Mouse (Mus musculus): ENCODE measurements around the gene Birc2.

The Birc2 gene

DNA sequence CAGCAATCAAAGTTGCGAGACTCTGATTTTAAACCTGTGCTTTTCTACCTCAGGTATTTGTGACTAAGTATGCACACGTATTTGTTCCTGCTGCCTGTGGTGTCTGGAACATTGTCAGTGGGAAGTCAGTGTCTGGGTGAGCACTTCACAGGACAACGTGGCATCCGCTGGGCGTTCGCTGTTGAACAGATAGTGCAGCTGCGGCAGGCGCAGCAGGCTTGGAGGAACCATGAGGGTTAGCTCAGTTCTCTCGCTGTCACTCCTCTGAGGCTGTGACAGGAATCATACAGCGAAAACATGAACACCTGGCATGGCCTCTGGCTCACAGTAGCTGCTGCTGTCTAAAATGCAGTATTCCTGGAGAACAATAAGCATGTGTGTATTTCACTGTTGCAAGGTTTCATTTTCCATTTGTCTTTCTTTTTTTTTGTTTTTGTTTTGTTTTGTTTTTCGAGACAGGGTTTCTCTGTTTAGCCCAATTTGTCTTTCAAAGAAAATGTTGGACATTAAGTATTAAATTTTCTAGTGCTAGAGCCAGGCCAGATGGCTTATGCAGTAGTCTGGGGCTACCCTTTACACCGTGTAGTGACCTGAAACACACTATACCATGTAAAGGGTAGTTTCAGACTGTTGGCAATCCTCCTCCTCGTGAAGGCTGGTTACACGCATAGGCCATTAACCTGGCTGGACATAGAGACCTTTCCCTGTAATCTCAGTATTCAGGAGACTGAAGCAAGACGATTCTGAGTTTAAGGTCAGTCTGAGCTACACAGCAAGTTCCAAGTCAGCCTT is 52.8 kb downstream of the Birc2 start:
- peak; percentile 67 to 68 for DNase-seq

DNA sequence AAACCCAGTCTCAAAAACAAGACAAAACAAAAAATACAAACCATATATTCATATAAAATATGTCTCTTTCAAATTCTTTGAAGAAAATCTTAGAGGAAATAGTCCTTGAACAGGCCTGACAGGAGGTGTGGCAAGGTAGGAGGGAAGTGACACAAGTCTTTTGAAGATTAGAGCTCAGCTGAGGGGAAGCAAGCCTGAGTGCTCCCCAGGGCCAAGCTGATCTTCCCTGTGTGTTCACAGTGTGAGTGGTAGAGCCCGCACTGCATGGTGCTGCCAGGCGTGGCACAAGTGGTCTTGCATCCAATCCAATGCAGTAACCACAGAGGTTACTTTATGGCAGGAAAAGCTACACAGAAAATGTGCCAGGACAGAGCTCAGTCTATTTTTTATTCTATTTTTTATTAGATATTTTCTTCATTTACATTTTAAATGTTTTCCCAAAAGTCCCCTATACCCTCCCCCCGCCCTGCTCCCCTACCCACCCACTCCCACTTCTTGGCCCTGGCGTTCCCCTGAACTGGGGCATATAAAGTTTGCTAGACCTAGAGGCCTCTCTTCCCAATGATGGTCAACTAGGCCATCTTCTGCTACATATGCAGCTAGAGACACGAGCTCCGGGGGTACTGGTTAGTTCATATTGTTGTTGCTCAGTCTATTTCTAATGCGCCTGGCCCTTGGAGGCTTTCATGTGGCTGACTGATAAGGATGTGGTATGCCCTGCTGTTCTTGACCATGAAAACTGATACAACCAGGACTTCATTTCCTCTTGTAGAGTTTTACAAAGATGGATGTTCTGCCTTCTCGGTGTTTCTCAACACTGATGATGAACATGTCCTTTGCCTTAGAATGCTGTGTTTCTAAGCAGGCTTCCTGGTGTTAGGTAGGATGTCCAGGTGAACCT is 56.4 kb downstream of the Birc2 start:
- DNase-seq: peak in 1 of 2 experiments; percentile 73

DNA sequence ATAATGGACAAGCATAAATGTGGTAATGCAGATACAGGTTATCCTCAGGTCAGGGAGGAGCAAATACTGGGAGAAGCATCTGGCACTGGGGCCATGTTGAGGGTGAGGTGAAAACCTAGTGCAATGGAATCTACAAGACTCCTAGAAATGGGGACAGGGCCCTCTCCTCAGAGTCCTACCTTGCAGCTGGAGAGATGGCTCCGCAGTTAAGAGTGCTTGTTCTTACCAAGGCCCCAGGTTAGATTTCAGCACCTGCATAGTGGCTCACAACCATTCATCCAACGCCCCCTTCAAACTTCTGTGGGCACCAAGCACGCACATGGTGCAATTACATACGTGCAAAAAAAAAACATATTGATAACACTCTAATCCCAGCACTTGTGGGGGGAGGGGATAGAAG is 57.1 kb downstream of the Birc2 start:
- DNase-seq: no peak

DNA sequence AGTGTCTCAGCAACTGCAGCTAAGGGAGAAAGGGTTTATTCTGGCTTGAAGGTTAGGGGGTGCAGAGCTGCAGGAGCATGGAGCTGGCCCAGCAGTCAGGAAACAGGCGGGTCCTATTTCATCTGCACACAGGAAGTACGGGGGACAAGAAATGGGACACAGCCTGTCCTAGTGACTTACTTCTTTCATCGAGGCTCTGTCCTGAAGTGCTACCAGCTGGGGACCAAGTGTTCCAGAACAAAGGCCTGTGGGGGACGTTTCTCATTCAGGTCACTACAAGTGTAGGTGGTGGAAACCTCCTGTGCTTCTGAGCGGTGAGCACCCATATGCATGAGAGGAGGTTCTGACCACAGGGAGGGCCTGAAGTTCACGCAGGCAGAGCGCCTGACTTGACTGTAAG is 58.1 kb downstream of the Birc2 start:
- DNase-seq: peak in 1 of 2 experiments; percentile 58

DNA sequence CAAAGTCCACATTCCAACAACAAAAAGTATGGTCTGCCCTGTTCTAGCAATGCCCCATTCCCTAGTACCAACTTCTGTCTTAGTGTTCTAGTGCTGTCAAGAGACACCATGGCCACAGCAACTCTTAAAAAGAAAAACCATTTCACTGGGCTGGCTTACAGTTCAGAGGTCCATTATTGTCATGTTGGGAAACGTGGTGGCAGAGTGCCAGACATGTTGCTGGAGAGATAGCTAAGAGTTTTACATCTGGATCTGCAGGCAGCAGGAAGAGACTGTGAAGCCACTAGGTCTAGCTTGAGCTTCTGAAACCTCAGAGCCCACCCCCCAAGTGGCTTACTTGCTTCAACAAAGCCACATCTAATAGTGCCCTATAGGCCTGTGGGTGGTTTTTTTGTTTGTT is 59.2 kb downstream of the Birc2 start:
- no peak for DNase-seq

DNA sequence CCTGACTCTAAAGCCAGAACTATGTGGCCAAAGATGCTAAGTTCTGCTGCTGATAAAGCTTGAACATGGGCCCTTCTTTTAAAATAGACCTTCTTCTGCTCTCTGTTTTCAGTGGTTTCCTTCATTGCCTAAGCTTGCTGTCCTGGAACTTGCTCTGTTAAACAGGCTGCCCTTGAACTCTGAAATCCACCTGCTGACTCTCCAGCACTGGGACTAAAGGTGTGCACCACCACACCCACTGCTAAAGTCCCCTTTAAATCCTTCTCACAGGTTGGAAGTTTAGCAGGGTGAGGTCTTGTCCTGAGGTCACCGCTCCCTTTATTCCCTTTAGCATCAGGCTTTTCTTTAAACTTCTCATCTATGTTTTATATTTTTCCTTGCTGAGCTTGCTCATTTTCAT is 59.9 kb downstream of the Birc2 start:
- no peak for DNase-seq

DNA sequence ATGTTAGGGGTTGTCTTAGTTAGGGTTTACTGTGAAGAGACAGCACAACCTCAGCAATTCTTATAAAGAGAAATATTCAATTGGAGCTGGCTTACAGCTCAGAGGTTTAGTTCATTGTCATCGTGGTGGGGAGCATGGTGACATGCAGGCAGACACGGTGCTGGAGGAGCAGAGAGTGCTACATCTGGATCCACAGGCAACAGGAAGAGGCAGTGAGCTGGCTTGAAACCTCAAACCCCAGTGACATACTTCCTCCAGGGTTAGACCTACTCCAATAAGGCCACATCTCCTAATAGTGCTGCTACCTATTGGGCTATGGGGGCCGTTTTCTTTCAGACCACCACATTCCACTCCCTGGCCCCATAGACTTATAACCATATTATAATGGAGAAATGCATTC is 60.9 kb downstream of the Birc2 start:
- no peak for DNase-seq

DNA sequence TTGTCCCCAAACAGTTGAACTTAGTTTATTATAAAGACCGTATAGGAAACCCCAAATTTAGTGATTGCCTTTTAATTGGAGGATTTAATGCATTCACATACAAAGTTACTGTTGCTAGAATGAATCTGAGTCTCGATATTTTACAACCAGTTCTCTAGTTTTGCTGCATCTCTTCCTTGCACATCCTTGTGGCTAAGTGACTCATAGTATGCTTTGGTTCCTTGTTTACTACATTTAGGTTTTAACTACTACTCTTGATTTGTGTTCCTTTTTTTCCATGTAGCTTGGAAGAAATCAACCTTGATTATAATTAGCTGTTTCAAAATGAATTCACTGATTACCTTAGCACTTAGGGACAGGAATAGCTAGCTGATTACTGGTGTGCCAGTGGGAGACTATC is 61.9 kb downstream of the Birc2 start:
- DNase-seq: no peak

DNA sequence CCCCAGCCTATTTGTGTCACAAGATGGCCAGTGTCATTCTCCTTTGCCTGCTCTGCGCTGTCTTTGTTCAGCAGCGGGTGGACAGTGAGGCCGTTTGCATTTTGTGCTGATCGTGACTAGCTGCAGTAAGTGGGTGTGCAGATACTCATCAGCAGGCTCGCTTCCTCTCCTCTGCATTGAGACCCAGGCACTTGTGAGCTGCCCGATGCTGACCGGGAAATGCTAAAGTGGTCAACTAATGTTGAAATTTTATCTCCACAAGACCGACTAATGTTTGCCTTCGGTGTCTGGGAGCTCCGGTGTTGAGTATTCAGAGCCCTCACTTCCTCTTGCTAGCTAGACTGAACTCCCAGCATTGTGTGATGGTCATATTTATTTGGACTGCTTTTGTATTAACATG is 62.3 kb downstream of the Birc2 start:
- no peak for DNase-seq

DNA sequence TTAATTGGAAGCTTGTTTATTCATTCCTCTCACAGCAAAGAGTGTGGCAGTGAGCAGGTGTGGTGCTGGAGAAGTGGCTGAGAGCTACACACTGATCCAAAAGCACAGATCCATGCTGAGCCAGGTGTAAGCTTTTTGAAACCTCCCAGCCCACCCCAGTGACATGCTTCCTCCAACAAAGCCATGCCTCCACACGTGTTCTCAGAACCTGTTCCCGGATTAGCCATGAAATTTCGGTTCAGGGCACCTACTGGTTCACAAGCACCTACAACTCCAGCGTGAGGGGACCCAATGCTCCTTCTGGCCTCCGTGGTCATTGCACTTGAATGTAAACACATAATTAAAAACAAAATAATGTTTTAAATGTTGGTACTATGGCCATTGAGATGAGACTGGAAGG is 63.2 kb downstream of the Birc2 start:
- no peak for DNase-seq

DNA sequence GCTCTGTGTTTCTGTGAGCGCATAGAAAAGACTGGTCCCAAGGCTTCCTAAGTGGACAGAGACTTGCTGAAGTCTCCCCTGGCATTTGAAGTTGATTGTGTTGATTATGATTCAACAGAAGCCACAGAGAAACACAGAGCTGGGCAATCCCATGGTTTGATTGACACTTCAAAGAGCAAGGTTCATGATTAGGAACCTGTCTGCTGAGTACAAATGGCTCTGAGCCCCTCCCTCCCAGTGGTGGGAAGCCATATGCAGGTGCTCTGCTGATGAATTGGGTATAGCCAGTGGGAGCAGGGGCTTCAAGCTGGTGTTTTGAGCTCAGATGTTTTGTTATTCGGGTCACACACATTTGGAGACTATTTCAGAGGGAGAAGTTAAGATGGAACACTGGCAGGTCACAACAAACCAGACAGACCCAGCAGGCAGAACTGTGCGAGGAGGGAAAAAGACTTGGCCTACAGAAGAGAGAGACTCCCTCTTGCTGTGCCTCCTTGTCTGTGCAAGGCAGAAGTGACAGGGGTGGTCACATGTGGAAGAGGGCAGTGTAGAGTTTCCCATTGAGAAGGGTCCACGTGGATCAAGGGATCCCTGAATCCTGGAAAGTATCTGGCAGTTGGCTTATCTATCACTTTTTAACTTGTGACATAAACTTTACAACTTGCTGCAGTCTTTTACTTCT is 64.0 kb downstream of the Birc2 start:
- no peak for DNase-seq

DNA sequence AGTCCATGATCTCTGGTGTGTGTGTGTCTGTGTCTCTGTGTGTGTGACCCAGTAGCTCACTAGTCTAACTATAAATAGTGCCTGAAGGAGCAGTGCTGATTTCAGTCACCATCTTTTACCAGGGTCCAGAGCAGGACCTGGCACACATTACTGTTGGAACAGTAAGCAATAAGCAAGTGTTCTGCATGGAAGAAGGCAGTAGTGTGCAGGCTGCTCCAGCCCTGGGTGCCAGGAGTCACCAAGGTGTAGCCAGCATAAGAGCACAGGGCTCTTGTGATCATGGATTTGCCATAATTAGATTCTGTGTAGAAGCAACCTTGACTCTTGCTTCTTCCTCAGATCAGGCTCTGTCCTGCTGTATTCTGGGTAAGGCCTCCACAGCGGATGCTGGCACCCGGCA is 64.5 kb downstream of the Birc2 start:
- DNase-seq: no peak

DNA sequence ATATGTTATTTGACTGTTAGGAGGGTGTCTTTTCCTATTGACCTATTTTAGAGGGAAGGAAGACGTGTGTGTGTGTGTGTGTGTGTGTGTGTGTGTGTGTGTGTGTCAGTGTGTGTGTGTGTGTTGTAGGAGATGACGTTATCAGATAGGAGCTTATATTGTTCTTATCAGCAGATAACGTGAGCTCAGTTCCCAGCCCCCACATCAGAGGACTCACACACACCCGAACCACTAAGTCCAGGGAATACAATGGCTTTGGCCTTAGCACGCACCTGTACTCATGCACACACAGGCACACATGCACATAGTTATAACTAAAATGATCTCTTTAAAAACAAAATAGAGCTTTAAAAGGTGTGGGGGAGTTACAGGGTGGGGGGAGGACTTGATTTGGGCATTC is 67.4 kb downstream of the Birc2 start:
- no peak for DNase-seq

DNA sequence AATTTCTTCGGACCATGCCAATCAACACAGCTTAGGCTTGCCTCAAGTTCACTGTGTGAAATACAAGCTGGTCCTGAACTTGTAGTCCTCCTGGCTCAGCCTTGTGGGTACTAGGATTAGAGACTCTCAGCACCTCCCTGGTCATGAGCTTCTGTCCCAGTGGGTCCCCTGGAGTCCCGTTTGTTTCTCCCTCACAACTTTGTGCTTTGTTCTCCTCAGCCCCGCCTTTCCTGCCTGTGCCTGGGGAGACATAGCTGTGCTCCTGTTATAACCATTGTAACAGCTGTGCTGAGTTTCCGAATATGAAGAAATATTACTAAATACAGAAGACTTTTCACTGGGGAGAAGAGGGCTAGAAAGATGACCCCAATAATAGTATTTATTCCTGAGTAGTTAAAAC is 67.8 kb downstream of the Birc2 start:
- no peak for DNase-seq
